Mouse (Mus musculus) olfactory bulb, adult 2 months (tissue): ENCODE measurements around the gene Larp4.

Experiments
- CTCF ChIP-seq: fragments of 200-500 bp; IDR thresholded peaks from 2 replicates; pipeline ENCODE4 v1.5.1; 2012; ENCODE audit warnings: low read depth, mild to moderate bottlenecking, low read length, moderate library complexity; ENCODE audit not compliant: insufficient read depth
- POLR2A ChIP-seq: fragments of 200-500 bp; IDR thresholded peaks from 2 replicates; pipeline ENCODE4 v1.6.1; 2012; ENCODE audit warnings: mild to moderate bottlenecking, low read depth, low read length, moderate library complexity; ENCODE audit not compliant: insufficient read depth

GRCm38 (mm10) chr15:100040541-100041266, 70.8 kb downstream of the Larp4 start:
- TF ChIP-seq CTCF (no peak), POLR2A (no peak)
